Mouse (Mus musculus): Measurements from ENCODE around the gene Phf23. TPM values are rescaled to one million over a fixed set of nuclear protein-coding genes. Genes with fewer than 3 reads are reported as not detected.

Gene Phf23
- polyA plus RNA-seq (2012; fragmentation: generic; extraction: Trizol), result 93.4 TPM
- long read RNA-seq, experiment 1, transcript Phf23-201 (5 exons, 2,006 nt), result major isoform, 25 of 44 reads
- long read RNA-seq, experiment 1, partial matches to known transcripts, result 12 of 44 reads
- long read RNA-seq, experiment 1, other reads (novel, unspliced or antisense), result 1 of 44 reads
- long read RNA-seq, experiment 2, transcript Phf23-202 (5 exons, 1,706 nt), result minor isoform, 19 of 176 reads
- long read RNA-seq, experiment 2, transcript Phf23-201 (5 exons, 2,006 nt), result major isoform, 132 of 176 reads
- long read RNA-seq, experiment 2, partial matches to known transcripts, result 1 of 176 reads
- long read RNA-seq, experiment 2, other reads (novel, unspliced or antisense), result 18 of 176 reads

DNA sequence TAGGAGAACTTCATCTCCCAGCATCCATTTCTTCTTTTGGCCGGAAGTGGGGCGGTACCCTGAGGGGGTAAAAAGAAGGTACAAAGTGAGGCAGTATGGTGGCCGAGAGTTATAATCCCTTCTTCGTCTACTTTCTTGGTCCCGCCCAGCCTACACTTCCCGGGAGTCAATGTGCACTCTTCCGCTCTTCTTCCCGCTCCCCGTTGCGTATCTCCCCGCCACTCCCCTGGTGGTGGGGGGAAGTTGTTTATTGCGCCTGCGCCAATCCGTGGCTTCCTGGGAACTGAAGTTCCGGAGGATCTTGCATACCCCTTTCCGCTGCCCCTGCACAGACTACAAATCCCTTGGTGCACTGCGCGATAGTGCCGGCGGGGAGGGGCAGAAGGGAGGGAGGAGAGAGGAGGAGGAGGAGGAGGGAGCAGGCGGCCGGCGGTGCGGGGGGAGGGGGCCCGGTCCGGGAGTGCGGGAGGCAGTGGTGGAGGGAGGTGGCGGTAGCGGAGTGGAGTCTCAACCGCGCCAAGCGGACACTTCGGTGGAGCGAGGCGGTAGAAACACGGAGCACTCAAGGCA, at the start of gene Phf23:
Gene Phf23, plus strand, starts transcription at position 387 of the 570 bp plus-strand sequence.
- H3K36me3 ChIP-seq (ENCODE audit: control insufficient read depth, insufficient read depth), result peaks cover 56% of the 10 kb centered on the region
- peak within 1 kb of the TSS; percentile 82 for H3ac ChIP-seq (ENCODE audit: control insufficient read depth, insufficient read length, low read depth)
- peaks cover 62% of the 10 kb centered on the region for H3K79me2 ChIP-seq (ENCODE audit: control insufficient read depth, insufficient read depth)
- H3K4me3 ChIP-seq (ENCODE audit: insufficient read depth, poor library complexity, severe bottlenecking), result peak within 1 kb of the TSS; percentile 100
- H3K79me3 ChIP-seq (ENCODE audit: low read depth), result peaks cover 38% of the 10 kb centered on the region
- no peak for TF ChIP-seq CEBPB (IDR thresholded peaks at IDR 0.05; ENCODE audit: low read depth)
- TF ChIP-seq MYOG (IDR thresholded peaks at IDR 0.05; ENCODE audit: control insufficient read depth, extremely low read depth, insufficient read length), result no peak
- TF ChIP-seq CTCF (IDR thresholded peaks at IDR 0.05; ENCODE audit: control insufficient read depth, insufficient read depth, insufficient read length), result no peak
- TF ChIP-seq USF1 (IDR thresholded peaks at IDR 0.05; ENCODE audit: low read depth), result no peak
- no peak for TF ChIP-seq MYOD1 (IDR thresholded peaks at IDR 0.05; ENCODE audit: control insufficient read depth, insufficient read length, low read depth)
- no peak for TF ChIP-seq FOSL1 (IDR thresholded peaks at IDR 0.05; ENCODE audit: insufficient read depth, low read length, poor library complexity, severe bottlenecking)
- no peak for TF ChIP-seq MAX (IDR thresholded peaks at IDR 0.05)
- H3K27me3 ChIP-seq (ENCODE audit: control insufficient read depth, insufficient read depth, insufficient read length), result no peaks in the 10 kb centered on the region

DNA sequence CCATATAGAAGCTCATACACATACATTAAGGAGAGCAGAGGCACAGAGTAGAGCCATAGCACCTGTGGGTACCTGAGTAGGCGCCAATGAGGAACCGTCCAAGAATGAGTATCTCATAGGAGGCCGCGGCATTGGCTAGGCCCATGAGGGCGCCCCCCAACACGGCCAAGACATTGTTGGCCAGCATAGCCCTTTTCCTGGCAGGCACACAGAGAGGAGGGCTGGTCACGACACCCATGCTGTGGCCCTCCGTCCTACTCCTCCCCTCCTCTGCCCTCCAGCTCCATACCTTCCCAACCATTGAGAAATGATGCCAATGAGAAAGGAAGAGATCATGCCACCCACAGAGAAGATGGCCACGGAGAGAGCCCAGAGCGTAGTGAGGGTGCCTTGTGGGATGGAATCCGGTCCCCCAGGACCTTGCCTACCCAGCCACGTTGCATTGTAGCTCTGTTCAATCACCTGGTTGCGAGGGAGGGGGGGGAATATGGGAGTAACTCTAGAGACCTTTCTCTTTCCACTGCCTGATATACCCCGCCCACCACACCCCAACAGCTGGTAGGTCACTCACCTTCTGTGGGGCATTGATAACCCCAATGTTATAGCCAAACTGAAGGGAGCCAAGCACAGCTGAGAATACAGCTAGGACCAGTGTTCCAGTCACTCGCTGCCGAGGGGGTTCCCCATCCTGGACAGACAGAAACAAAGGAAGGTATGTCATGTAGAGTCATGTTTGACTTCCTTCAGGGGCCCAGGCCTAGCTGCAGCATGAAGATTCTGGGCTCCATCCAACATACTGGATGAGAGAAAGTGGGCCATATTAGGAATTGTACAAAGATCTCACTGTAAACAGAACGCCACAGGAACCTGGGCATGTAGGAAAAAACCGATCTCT, 49.3 kb upstream of the Phf23 start:
- H3K79me2 ChIP-seq (ENCODE audit: control insufficient read depth, insufficient read depth), result no peaks in the 10 kb centered on the region
- H3K4me3 ChIP-seq (ENCODE audit: insufficient read depth, poor library complexity, severe bottlenecking), result no peak overlapping the region
- no peaks in the 10 kb centered on the region for H3K79me3 ChIP-seq (ENCODE audit: low read depth)
- peaks cover 9% of the 10 kb centered on the region for H3K27me3 ChIP-seq (ENCODE audit: control insufficient read depth, insufficient read depth, insufficient read length)
- no peaks in the 10 kb centered on the region for H3K36me3 ChIP-seq (ENCODE audit: control insufficient read depth, insufficient read depth)
- H3ac ChIP-seq (ENCODE audit: control insufficient read depth, insufficient read length, low read depth), result no peak overlapping the region
- no peak for TF ChIP-seq CEBPB (IDR thresholded peaks at IDR 0.05; ENCODE audit: low read depth)
- TF ChIP-seq CTCF (IDR thresholded peaks at IDR 0.05; ENCODE audit: control insufficient read depth, insufficient read depth, insufficient read length), result no peak
- no peak for TF ChIP-seq FOSL1 (IDR thresholded peaks at IDR 0.05; ENCODE audit: insufficient read depth, low read length, poor library complexity, severe bottlenecking)
- no peak for TF ChIP-seq MYOG (IDR thresholded peaks at IDR 0.05; ENCODE audit: control insufficient read depth, extremely low read depth, insufficient read length)
- no peak for TF ChIP-seq MAX (IDR thresholded peaks at IDR 0.05)
- no peak for TF ChIP-seq MYOD1 (IDR thresholded peaks at IDR 0.05; ENCODE audit: control insufficient read depth, insufficient read length, low read depth)
- TF ChIP-seq USF1 (IDR thresholded peaks at IDR 0.05; ENCODE audit: low read depth), result no peak

- no peaks in the 10 kb centered on the region for H3K79me2 ChIP-seq (ENCODE audit: control insufficient read depth, insufficient read depth)
- no peak for TF ChIP-seq MYOG (IDR thresholded peaks at IDR 0.05; ENCODE audit: control insufficient read depth, extremely low read depth, insufficient read length)
- TF ChIP-seq FOSL1 (IDR thresholded peaks at IDR 0.05; ENCODE audit: insufficient read depth, low read length, poor library complexity, severe bottlenecking), result no peak
- no peak for TF ChIP-seq MYOD1 (IDR thresholded peaks at IDR 0.05; ENCODE audit: control insufficient read depth, insufficient read length, low read depth)
- no peak for TF ChIP-seq CTCF (IDR thresholded peaks at IDR 0.05; ENCODE audit: control insufficient read depth, insufficient read depth, insufficient read length)
- TF ChIP-seq USF1 (IDR thresholded peaks at IDR 0.05; ENCODE audit: low read depth), result no peak
- TF ChIP-seq CEBPB (IDR thresholded peaks at IDR 0.05; ENCODE audit: low read depth), result no peak
- no peak for TF ChIP-seq MAX (IDR thresholded peaks at IDR 0.05)
- no peaks in the 10 kb centered on the region for H3K36me3 ChIP-seq (ENCODE audit: control insufficient read depth, insufficient read depth)
- no peak overlapping the region for H3ac ChIP-seq (ENCODE audit: control insufficient read depth, insufficient read length, low read depth)
- no peak overlapping the region for H3K4me3 ChIP-seq (ENCODE audit: insufficient read depth, poor library complexity, severe bottlenecking)
- H3K27me3 ChIP-seq (ENCODE audit: control insufficient read depth, insufficient read depth, insufficient read length), result peaks cover 8% of the 10 kb centered on the region
- no peaks in the 10 kb centered on the region for H3K79me3 ChIP-seq (ENCODE audit: low read depth)
Measured at GRCm38 (mm10) chr11:69947337-69948065, 48.1 kb upstream of the Phf23 start.

GRCm38 (mm10) chr11:69948066-69948762, 47.4 kb upstream of the Phf23 start, which contains the start of gene Slc2a4:
TSS of gene Slc2a4 (minus strand) at chr11:69948188.
- peak within 1 kb of the TSS; percentile 21 for H3ac ChIP-seq (ENCODE audit: control insufficient read depth, insufficient read length, low read depth)
- peaks cover 1% of the 10 kb centered on the region for H3K27me3 ChIP-seq (ENCODE audit: control insufficient read depth, insufficient read depth, insufficient read length)
- no peaks in the 10 kb centered on the region for H3K36me3 ChIP-seq (ENCODE audit: control insufficient read depth, insufficient read depth)
- no peak within 1 kb of the TSS for H3K4me3 ChIP-seq (ENCODE audit: insufficient read depth, poor library complexity, severe bottlenecking)
- TF ChIP-seq MAX (IDR thresholded peaks at IDR 0.05) (peak; percentile 48), MYOD1 (IDR thresholded peaks at IDR 0.05; ENCODE audit: control insufficient read depth, insufficient read length, low read depth) (no peak), CTCF (IDR thresholded peaks at IDR 0.05; ENCODE audit: control insufficient read depth, insufficient read depth, insufficient read length) (no peak)
- H3K79me3 ChIP-seq (ENCODE audit: low read depth), result no peaks in the 10 kb centered on the region
- H3K79me2 ChIP-seq (ENCODE audit: control insufficient read depth, insufficient read depth), result no peaks in the 10 kb centered on the region
